Mouse (Mus musculus): ENCODE results near the gene Pgm5.
A peak's percentile ranks its signal among the peaks of the same experiment; 100 is the strongest.

The Pgm5 gene

DNA sequence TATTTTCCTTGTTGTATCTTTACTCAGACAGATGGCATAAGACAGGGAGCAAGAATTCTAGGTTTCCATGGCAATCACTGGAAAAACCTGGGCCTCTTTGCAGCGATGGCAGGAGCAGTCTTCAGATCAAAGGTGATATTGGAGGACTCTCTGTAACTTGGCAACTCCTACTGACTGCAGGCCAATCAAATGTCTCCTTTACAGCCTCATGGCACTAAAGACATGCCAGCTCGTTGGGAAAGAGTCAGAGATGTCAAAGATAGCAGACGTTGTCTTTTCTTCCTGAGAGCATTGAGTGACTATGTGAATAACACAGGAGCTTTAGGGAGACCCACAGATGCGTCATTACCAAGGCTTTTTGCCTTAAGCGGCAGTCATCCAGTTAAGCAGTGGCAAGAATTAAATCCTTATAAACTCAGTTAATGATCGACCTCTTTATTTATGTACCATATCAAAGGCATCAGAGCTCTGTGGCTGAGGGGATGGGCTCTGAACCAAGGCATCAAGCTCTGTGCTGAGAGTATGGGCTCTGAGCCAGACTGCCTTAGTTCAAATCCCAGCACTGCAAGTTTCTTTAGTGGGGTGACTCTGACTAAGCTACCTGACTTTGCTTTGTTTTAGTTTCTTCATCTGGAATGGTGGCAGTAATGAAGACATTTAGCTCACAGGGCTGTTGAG, 209.2 kb downstream of the Pgm5 start:
- DNase-seq = no peak

DNA sequence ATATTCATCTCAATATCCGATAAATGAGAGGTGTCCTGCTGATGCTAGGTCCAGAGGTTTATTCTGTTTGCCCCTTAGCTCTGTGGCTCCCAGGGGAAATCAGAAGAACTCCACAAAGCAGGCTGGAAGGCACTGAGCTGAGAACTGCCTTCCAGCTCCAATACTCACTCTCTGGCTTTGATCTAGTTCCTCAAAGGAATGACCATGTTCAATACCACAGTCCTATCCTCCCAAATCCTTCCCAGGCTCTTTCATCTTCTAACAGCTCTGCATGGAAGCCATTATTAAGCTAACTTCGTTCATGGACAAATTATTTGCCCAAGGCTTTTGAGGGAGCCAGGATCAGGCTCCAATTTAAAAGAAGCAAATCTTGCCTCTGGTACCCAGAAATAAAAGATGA, 210.1 kb downstream of the Pgm5 start:
- no peak for DNase-seq

DNA sequence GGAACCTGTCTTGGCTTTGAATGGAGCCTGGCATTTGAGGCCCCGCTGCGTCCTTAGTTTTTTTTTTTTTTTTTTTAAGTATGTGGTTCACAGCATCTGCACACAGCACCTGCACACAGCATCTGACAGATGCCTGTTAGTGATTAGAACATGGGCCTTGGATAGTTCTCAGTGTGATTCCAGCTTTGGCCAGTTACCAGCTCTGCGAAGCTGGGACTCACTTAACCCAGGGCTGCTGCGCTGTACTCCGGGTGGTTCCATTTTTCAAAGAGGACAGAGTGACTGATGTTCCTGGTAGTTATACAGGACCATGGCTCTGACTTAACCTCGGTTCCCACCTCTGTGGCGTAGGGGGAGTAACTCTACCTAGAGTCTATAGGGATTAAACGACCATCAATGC, 211.2 kb downstream of the Pgm5 start:
- DNase-seq = no peak

DNA sequence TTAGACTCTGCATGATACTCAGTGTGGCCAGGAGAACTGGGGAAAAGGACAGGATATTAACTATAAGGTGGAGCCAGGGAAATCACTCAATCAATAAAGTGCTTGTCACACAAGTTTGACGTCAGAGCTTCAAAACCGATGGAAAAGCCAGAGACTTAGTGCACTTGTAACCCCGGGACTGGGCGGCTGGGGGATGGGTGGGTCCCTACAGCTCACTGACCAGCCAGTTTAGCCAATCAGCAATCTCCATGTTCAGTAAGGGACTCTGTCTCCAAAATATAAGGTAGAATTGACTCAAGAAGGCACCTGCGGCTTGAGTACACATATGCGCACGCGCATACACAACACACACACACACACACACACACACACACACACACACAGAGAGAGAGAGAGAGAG, 213.6 kb downstream of the Pgm5 start:
- DNase-seq = no peak

DNA sequence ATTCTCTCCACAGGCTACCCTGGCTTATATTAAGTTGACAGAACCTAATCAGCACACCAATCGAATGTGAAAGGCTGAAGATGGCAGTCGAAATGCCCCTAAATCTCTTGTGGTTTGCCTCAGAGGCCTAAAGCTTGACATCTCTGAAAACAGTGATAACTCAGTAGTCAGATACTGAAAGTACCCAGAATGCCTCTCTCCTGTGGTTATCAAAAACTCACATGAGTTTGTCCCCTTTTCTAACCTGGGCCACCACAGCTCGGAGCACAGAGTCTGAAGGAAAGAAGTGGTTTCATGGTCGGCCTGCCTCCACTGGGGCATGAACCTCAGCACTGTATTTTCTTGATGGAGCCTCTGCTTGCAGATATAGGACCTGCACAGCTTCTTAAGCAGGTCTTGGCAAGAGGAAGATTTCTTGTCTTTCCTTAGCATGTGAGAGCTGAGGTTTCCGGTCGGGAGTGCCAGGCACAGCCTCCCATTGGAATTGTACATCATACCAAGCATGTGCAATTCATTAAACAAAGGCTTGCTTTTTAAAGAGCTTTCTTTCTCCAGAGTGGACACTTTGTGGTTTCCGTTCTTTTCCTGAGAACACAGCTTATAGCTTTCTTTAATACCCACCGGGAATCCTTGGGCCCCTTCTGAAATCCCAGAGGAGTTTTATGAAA, 215.4 kb downstream of the Pgm5 start:
- no peak for DNase-seq

DNA sequence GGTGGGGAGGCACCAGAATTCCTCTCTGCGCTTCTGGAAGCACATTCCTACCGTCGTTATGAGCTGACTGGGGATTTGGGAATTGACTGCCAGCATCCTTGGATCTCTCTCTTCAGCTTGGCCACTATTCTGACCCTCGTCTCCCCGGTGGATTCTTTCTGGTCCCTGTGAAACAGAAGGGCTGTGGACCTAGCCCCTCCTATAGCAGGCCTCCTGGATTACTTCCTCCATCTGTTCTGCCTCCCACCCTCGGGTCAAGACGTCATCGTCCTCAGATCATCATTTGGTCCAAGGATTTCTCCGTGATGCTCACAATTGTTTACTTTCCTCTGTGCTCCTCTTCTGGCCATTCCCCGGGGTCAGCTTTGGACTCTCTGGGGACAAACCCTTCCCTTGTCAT, 216.7 kb downstream of the Pgm5 start:
- DNase-seq = no peak

DNA sequence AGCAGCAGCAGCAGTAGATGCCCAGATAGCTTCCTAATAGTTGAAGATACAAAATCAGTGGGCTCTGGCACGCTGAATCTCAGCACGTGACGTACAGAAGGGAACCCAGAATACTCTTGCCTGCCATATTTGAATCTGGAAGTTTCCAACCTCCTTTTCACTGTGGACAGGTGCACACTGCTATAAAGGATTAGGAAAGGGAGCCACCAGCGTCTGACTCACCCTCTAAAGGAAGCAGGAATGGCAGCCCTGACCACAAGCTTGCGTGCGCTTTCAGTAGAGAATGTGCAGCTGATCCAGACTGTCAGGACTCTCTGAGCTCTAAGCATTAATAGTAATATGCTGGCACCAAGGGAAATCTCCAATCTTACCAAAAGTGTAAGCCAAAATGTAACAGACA, 220.7 kb downstream of the Pgm5 start:
- no peak for DNase-seq

DNA sequence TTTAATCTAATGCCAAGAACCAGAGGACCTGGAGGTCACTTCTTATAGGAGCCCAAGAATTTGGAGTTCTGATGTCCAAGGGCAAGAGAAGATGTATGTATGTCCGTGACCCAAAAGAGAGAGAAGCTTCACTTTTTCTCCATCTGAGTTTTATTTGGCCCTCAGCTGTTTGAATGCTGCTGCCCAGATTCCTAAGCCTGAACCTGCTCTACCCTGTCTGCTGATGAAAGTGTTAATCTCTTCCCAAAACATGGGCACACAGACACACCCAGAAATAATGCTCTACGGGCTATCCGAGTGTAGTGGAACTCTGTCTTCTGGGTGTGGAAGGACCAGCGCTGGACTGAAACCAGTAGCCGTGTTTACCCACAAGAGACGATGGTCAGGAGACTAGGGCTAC, 223.7 kb downstream of the Pgm5 start:
- DNase-seq = no peak

DNA sequence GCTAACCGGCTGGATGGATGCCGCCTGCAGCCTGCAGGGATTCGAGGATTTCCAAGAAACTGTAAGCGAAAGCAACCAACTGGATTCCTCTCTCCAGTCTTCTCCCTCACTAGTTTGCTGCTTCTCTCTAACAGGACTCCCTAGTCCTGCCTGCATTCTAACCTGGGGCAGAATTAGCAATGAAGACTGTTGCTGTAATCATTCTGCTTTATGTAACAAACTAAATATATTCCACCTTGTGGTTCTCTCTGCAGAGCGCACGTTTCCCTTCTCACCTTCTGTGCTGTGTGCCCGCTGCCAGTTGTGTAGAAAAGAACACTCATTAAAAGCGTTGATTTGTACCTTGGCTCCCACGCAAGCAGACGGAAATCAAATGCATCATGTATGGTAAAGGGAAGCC, 225.0 kb downstream of the Pgm5 start:
- DNase-seq = no peak

DNA sequence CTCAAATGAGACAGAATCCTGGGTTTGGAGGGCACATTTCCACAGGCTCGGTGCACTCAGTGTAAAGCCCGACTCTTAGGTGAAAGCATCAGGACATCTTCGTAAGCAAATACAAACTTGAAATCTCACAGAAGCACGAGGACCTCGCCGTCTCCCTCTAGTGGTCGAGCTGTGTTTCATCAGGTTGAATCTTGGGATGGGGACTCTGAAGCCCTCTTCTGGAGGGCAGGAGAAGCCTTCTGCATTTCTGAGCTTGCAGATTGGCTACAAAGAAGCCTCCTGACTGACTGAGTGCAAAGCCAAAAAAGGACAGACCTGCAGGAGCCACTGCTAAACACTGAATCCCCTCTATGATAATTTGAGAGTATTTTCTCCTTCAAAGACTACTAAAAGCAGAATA, 227.1 kb downstream of the Pgm5 start:
- peak; percentile 65 for DNase-seq
